Mouse (Mus musculus): Measurements from ENCODE around the gene 1700016K19Rik.
"Not testable (repeated sequence)": the region's sequence is repeated elsewhere in the genome, so short reads cannot be mapped to it uniquely, and the experiment has no call there.

The 1700016K19Rik gene

GRCm38 (mm10) chr11:75985948-75986347 is 13.8 kb upstream of the 1700016K19Rik start:
- DNase-seq: no peak

GRCm38 (mm10) chr11:75990965-75991835 is 8.5 kb upstream of the 1700016K19Rik start:
- no peak for DNase-seq

GRCm38 (mm10) chr11:75991911-75992310 is 7.8 kb upstream of the 1700016K19Rik start:
- peak; percentile 22 to 40 for DNase-seq

- peak; percentile 40 to 43 for DNase-seq
These were observed 7.2 kb upstream of the 1700016K19Rik start for GRCm38 (mm10) chr11:75992481-75992880.

GRCm38 (mm10) chr11:75994357-75994756 is 5.4 kb upstream of the 1700016K19Rik start:
- no peak for DNase-seq

GRCm38 (mm10) chr11:76000701-76001100 is 989 bp downstream of the 1700016K19Rik start:
- DNase-seq: no peak

GRCm38 (mm10) chr11:76001237-76001878 is 1.6 kb downstream of the 1700016K19Rik start:
- DNase-seq: no peak

GRCm38 (mm10) chr11:76004276-76004675 is 4.6 kb downstream of the 1700016K19Rik start:
- DNase-seq: not testable (repeated sequence)

- DNase-seq: no peak
These were observed 8.4 kb downstream of the 1700016K19Rik start for GRCm38 (mm10) chr11:76008162-76008561.

GRCm38 (mm10) chr11:76009101-76009500 is 9.4 kb downstream of the 1700016K19Rik start:
- no peak for DNase-seq

- no peak for DNase-seq
These were observed 11.3 kb downstream of the 1700016K19Rik start for GRCm38 (mm10) chr11:76010838-76011624.

GRCm38 (mm10) chr11:76015251-76015650 is 15.5 kb downstream of the 1700016K19Rik start:
- no peak for DNase-seq

GRCm38 (mm10) chr11:76015814-76016213 is 16.1 kb downstream of the 1700016K19Rik start:
- no peak for DNase-seq

- no peak for DNase-seq
These were observed 20.2 kb downstream of the 1700016K19Rik start for GRCm38 (mm10) chr11:76019879-76020278.

GRCm38 (mm10) chr11:76020916-76021315 is 21.2 kb downstream of the 1700016K19Rik start:
- DNase-seq: no peak

- no peak for DNase-seq
These were observed 25.4 kb downstream of the 1700016K19Rik start for GRCm38 (mm10) chr11:76025080-76025583.

GRCm38 (mm10) chr11:76026527-76027138 is 26.9 kb downstream of the 1700016K19Rik start:
- peak in 1 of 2 experiments; percentile 20 for DNase-seq

- DNase-seq: peak; percentile 81 to 90
These were observed 27.7 kb downstream of the 1700016K19Rik start, which contains the start of gene Rflnb for GRCm38 (mm10) chr11:76027139-76028071. Rflnb (minus strand) TSS chr11:76027782.

- peak; percentile 14 to 16 for DNase-seq
These were observed 28.4 kb downstream of the 1700016K19Rik start for GRCm38 (mm10) chr11:76028072-76028465.

GRCm38 (mm10) chr11:76033359-76033758 is 33.6 kb downstream of the 1700016K19Rik start:
- DNase-seq: no peak

- DNase-seq: no peak
These were observed 34.1 kb downstream of the 1700016K19Rik start for GRCm38 (mm10) chr11:76033836-76034235.

All from spleen, adult 18-20 months (tissue).